Mouse (Mus musculus): ENCODE measurements around the gene Ube2o. TPM values are rescaled to one million over a fixed set of nuclear protein-coding genes. Genes with fewer than 3 reads are reported as not detected.

Ube2o gene
- polyA plus RNA-seq, 1 experiment from 2014 or later: 3.7 TPM

DNA sequence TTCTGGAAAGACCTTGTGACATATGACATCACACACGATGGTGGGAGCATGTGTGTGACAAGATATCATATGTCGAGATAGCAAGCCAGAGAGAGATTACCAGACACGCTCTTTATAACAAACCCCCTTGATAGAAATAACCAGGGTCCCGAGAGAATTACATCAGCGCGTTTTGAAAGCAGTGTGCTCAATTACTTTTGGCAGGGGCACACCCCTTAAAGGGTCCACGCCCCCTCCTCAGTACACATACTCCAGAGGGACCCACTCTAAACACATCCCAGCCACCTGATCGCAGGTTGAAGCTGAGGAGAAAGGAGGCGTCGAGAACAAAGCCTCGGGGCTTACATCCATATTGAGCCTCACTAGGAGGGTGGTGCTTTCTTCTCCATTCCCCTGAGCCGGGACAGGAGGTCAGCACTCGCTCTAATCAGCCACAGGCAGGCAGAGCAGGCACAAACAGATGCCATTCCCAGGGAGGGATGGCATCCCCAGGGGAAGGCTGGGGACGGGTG, 7.8 kb upstream of the Ube2o start:
- Histone ChIP-seq H3K9me3 (ENCODE audit: control insufficient read depth) (no peaks in the 10 kb centered on the region), H3K4me3 (ENCODE audit: low read depth, low read length) (no peak overlapping the region), H3K4me1 (replicated peaks; ENCODE audit: control insufficient read depth, insufficient read depth, low read length) (no peaks in the 10 kb centered on the region), H3K27me3 (replicated peaks; ENCODE audit: control insufficient read depth, insufficient read depth, low read length) (peaks cover 14% of the 10 kb centered on the region), H3K9ac (ENCODE audit: low read depth, low read length) (no peak overlapping the region), H3K36me3 (ENCODE audit: control insufficient read depth, insufficient read depth) (no peaks in the 10 kb centered on the region), H3K4me2 (replicated peaks; ENCODE audit: low read depth) (no peak overlapping the region), H3K27ac (ENCODE audit: low read depth, low read length) (no peak overlapping the region)
- no peak for TF ChIP-seq CTCF (IDR thresholded peaks at IDR 0.05; ENCODE audit: low read depth)
- ATAC-seq: no peak
- WGBS: 31% methylated on average over 14 of the region's 14 CpGs

DNA sequence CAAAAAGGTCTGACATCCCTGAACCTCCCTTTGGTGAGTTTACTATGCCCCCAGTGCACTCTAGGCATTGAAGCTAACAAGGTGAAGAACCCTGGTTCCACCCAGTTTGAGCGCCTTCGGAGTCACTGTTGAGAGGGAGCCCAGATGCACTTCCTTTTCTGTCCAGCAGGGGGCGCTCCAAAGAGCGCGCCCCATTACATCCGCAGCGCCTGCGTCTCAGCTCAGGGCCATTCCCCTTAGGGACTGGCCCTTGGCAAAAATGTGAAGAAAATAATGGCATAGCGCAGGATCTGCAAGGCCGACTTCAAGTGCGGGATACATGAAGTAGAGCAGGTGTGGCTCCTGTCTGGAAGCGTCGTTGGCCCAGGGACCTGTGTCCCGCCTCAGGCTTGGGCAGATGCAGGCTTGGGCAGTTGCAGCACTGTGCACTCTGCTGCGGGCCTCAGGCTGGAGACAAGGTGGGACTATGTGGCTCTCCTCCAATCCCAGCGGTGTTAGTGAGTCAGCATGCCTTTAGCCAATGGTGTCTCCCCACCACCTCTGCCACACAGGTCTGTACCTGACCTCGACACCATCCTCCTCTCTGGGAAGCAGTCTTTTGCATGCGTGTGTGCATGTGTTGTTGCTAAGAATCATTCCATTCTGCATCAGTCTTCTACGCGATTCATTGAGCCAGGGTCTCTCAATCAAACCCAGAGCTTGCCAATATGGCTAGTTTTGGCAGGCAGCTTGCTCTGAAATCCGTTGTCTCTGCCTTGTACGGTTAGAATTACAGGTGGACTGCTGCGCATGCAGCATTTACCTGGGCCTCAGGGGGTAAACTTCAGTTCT, 5.8 kb upstream of the Ube2o start:
- Histone ChIP-seq H3K9ac (ENCODE audit: low read depth, low read length) (no peak overlapping the region), H3K27ac (ENCODE audit: low read depth, low read length) (no peak overlapping the region), H3K36me3 (ENCODE audit: control insufficient read depth, insufficient read depth) (no peaks in the 10 kb centered on the region), H3K4me3 (ENCODE audit: low read depth, low read length) (no peak overlapping the region), H3K27me3 (replicated peaks; ENCODE audit: control insufficient read depth, insufficient read depth, low read length) (peaks cover 14% of the 10 kb centered on the region), H3K4me1 (replicated peaks; ENCODE audit: control insufficient read depth, insufficient read depth, low read length) (no peaks in the 10 kb centered on the region), H3K9me3 (ENCODE audit: control insufficient read depth) (no peaks in the 10 kb centered on the region), H3K4me2 (replicated peaks; ENCODE audit: low read depth) (no peak overlapping the region)
- WGBS: 27% methylated on average over 23 of the region's 23 CpGs
- ATAC-seq: peak; percentile 52
- TF ChIP-seq CTCF (IDR thresholded peaks at IDR 0.05; ENCODE audit: low read depth): peak; percentile 96

DNA sequence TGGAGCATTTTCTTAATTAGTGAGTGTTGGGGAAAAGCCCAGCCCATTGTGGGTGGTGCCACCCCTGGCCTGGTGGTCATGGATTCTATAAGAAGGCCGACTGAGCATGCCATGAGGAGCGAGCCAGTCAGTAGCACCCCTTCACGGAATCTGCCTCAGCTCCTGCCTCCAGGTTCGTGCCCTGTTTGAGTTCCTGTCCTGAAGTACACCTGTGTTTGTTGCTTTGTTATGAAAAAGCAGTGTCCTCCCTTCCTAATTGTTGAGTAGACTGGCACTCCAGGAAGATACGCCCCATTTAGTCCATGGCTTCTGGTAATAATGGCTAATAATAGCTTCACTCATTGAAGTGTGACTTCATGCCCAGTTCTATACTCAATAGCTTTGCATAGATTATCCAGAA, 5.1 kb upstream of the Ube2o start, which contains the start of gene Aanat:
TSS of gene Aanat (plus strand) at position 123 of the 400 bp plus-strand sequence.
- no peak within 1 kb of the TSS for H3K4me2 ChIP-seq (replicated peaks; ENCODE audit: low read depth)
- no peak within 1 kb of the TSS for H3K27ac ChIP-seq (ENCODE audit: low read depth, low read length)
- TF ChIP-seq CTCF (IDR thresholded peaks at IDR 0.05; ENCODE audit: low read depth): no peak
- H3K9ac ChIP-seq (ENCODE audit: low read depth, low read length): no peak within 1 kb of the TSS
- H3K4me1 ChIP-seq (replicated peaks; ENCODE audit: control insufficient read depth, insufficient read depth, low read length): no peaks in the 10 kb centered on the region
- no peak within 1 kb of the TSS for H3K4me3 ChIP-seq (ENCODE audit: low read depth, low read length)
- 75% methylated on average over 5 of the region's 5 CpGs for WGBS
- no peak for ATAC-seq
- H3K27me3 ChIP-seq (replicated peaks; ENCODE audit: control insufficient read depth, insufficient read depth, low read length): peaks cover 14% of the 10 kb centered on the region
- H3K36me3 ChIP-seq (ENCODE audit: control insufficient read depth, insufficient read depth): no peaks in the 10 kb centered on the region
- no peaks in the 10 kb centered on the region for H3K9me3 ChIP-seq (ENCODE audit: control insufficient read depth)

DNA sequence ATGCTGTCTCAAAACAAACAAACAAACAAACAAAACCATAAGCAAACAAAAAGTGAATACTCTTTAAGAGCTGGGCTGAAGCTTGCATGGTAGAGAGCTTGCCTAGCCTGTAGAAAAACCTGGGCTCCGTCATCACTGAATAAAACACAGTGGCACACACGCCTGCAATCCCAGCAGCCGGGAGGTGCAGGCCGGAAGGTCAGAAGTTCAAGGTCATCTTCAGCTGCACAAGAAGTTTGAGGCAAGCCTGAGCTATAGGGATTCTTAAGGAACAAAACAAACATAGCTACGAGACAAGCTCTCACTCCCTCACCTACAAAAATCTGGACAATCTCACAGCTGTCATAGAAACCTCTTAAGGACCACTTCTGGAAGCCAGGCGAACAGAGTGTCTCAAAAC, 4.4 kb upstream of the Ube2o start:
- no peak for TF ChIP-seq CTCF (IDR thresholded peaks at IDR 0.05; ENCODE audit: low read depth)
- Histone ChIP-seq H3K9me3 (ENCODE audit: control insufficient read depth) (no peaks in the 10 kb centered on the region), H3K4me3 (ENCODE audit: low read depth, low read length) (no peak overlapping the region), H3K27me3 (replicated peaks; ENCODE audit: control insufficient read depth, insufficient read depth, low read length) (peaks cover 14% of the 10 kb centered on the region), H3K4me1 (replicated peaks; ENCODE audit: control insufficient read depth, insufficient read depth, low read length) (no peaks in the 10 kb centered on the region), H3K9ac (ENCODE audit: low read depth, low read length) (no peak overlapping the region), H3K36me3 (ENCODE audit: control insufficient read depth, insufficient read depth) (no peaks in the 10 kb centered on the region), H3K27ac (ENCODE audit: low read depth, low read length) (no peak overlapping the region), H3K4me2 (replicated peaks; ENCODE audit: low read depth) (no peak overlapping the region)
- no peak for ATAC-seq
- 61% methylated on average over 6 of the region's 6 CpGs for WGBS

DNA sequence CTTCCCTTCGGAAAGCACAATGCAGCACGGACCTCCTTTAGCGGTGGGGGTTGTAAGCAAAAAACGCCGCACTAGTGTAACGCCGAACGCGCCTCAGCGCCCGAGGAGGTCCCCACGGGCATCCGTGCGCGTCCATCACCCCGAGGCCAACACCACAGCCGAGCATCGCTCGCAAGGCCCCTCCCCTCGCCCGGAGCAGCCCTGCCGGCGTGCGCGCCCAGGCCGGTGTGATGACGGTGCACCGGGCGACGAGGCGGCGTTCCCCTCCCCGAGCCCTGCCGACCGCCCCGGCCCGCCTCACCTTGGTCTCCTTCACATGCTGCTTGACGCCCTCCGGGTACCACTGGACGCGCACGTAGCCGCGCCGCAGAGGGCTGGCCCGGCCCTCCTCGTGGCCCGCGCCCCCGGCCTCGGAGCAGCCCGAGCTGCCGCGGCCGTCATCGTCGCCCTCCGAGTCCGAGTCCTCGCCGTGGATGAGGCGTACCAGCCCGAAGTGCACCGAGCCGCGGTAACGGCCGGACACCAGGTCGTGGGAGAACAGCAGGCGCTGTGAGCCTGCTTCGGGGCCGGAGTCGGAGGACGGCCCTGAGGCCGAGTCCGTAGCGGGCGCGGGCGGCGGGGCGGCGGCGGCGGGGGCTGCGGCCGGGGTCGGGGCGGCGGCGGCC, 404 bp downstream of the Ube2o start:
- peak; percentile 65 for ATAC-seq
- TF ChIP-seq CTCF (IDR thresholded peaks at IDR 0.05; ENCODE audit: low read depth): no peak
- no peak overlapping the region; the same call in 1 of the 2 replicates for H3K27ac ChIP-seq (ENCODE audit: low read depth, low read length)
- peak overlapping the region; percentile 75 for H3K9ac ChIP-seq (ENCODE audit: low read depth, low read length)
- peak overlapping the region; percentile 82 for H3K4me3 ChIP-seq (ENCODE audit: low read depth, low read length)
- no peaks in the 10 kb centered on the region for H3K36me3 ChIP-seq (ENCODE audit: control insufficient read depth, insufficient read depth)
- WGBS: under 1% methylated on average over 88 of the region's 91 CpGs
- H3K27me3 ChIP-seq (replicated peaks; ENCODE audit: control insufficient read depth, insufficient read depth, low read length): no peaks in the 10 kb centered on the region
- H3K4me1 ChIP-seq (replicated peaks; ENCODE audit: control insufficient read depth, insufficient read depth, low read length): no peaks in the 10 kb centered on the region; the same call in 1 of the 2 replicates
- H3K9me3 ChIP-seq (ENCODE audit: control insufficient read depth): no peaks in the 10 kb centered on the region
- peak overlapping the region; percentile 100 for H3K4me2 ChIP-seq (replicated peaks; ENCODE audit: low read depth)

DNA sequence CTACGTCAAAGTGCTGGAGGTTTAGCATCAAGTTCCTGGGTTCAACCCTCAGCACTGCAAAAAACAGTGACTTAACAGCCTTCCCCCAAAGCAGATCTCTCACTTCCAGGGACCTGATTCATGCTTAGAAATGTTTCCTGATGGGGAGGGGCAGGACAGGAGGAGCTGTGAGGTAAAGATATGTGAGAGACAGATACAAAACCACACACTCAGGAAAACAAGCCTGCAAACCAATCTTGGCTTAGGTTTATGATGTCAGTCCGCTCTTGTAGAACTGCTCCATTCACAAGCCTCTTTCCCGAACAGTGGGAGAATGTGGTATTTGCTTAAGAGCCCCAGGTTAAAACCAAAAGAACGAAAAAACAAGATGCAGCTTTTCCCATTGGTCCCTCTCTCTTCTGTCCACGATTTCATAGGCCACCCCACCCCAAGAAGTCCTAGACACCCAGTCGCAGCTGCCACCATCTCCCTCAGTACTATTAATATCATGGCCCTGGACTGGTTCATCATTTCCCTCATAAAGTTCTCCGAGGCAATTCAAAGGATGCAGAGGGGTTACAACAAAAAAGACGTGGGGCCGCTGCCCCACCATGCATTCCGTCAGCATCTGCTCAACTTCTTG, 1.1 kb downstream of the Ube2o start:
- Histone ChIP-seq H3K27me3 (replicated peaks; ENCODE audit: control insufficient read depth, insufficient read depth, low read length) (no peaks in the 10 kb centered on the region), H3K36me3 (ENCODE audit: control insufficient read depth, insufficient read depth) (no peaks in the 10 kb centered on the region), H3K4me2 (replicated peaks; ENCODE audit: low read depth) (peak overlapping the region; percentile 100), H3K9ac (ENCODE audit: low read depth, low read length) (0 out of 2 replicates have a peak overlapping the region, but pooled peaks have one; percentile 75), H3K4me1 (replicated peaks; ENCODE audit: control insufficient read depth, insufficient read depth, low read length) (no peaks in the 10 kb centered on the region; the same call in 1 of the 2 replicates), H3K4me3 (ENCODE audit: low read depth, low read length) (peak overlapping the region; percentile 82), H3K9me3 (ENCODE audit: control insufficient read depth) (no peaks in the 10 kb centered on the region), H3K27ac (ENCODE audit: low read depth, low read length) (no peak overlapping the region)
- TF ChIP-seq CTCF (IDR thresholded peaks at IDR 0.05; ENCODE audit: low read depth): no peak
- 33% methylated on average over 10 of the region's 10 CpGs for WGBS
- no peak for ATAC-seq
